Mouse (Mus musculus): ENCODE data around the gene Intu. TPM values are rescaled to one million over a fixed set of nuclear protein-coding genes. Genes with fewer than 3 reads are reported as not detected.

Gene Intu
- polyA plus RNA-seq, 1 experiment: 1.3 TPM

DNA sequence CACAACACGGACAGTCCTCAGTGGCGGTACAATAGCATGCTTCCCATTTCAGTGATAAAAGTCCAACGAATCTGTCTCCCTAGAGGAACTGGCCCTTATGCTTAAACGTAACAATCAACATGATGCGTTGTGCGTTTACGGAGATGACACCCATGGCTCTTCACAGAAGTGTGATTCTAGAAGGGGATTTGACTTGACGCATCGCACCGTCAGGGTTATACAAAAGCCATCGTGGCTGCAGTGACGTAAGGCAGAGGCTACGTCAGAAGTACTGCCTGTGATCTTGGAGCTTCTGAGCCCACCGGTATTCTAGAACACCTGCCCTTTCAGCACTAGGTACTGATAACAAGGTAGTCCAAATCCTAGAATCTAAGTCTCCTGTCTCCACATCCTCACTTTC is 8.2 kb upstream of the Intu start:
- Histone ChIP-seq H3K4me1 (ENCODE audit: control insufficient read depth, insufficient read depth, low read length) (no peaks in the 10 kb centered on the region; the same call in 1 of the 2 replicates), H3K4me3 (replicated peaks; ENCODE audit: control insufficient read depth, low read depth, low read length) (no peak overlapping the region), H3K27ac (ENCODE audit: control insufficient read depth, insufficient read depth, low read depth, low read length, poor library complexity) (no peak overlapping the region)
- 53% methylated on average over 14 of the region's 14 CpGs for WGBS
- no peak for TF ChIP-seq POLR2A (IDR thresholded peaks at IDR 0.05; ENCODE audit: borderline replicate concordance, control insufficient read depth, low read depth, low read length)
- TF ChIP-seq CTCF (IDR thresholded peaks at IDR 0.05; ENCODE audit: control insufficient read depth, insufficient read depth, low read length): no peak

DNA sequence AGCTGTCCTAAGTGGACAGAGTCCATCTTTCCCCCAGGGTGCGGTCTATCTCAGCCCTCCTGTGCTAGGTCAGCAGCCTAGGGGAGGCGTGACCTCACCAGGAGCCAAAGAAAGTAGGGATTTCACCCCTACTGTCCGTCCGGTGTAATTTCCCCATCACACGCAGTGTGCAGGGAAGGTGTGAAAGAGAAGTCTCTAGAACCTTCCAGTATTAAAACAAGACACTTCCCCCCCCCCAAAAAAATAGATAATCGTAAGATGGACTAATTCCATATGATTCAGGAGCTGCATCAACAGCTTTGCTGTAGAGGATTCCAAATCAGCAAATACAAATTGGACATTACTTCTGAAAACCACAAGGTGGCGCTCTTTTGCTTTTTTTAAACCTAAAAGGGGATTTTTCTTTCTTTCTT is 7.7 kb upstream of the Intu start:
- Histone ChIP-seq H3K27ac (ENCODE audit: control insufficient read depth, insufficient read depth, low read depth, low read length, poor library complexity) (no peak overlapping the region), H3K4me3 (replicated peaks; ENCODE audit: control insufficient read depth, low read depth, low read length) (no peak overlapping the region), H3K4me1 (ENCODE audit: control insufficient read depth, insufficient read depth, low read length) (no peaks in the 10 kb centered on the region; the same call in 1 of the 2 replicates)
- TF ChIP-seq POLR2A (IDR thresholded peaks at IDR 0.05; ENCODE audit: borderline replicate concordance, control insufficient read depth, low read depth, low read length) (no peak), CTCF (IDR thresholded peaks at IDR 0.05; ENCODE audit: control insufficient read depth, insufficient read depth, low read length) (no peak)
- WGBS: 14% methylated on average over 7 of the region's 7 CpGs

DNA sequence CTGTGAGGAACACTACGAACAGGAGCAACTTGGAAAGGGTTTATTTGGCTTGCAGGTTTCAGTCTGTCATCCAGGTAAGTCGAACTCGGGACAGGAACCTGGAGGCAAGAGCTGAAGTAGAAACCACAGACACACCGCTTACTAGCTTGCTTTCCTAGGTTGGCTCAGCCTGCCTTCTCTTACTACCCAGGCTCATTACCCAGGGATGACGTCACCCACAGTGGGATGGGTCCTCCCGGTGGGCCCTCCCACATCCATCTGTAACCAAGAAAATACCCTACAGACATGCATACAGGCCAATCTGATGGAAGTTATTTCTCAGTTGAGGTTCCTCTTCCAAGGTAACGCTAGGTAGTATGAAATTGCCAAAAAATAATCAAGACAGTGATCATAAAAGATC is 6.2 kb upstream of the Intu start:
- H3K4me3 ChIP-seq (replicated peaks; ENCODE audit: control insufficient read depth, low read depth, low read length): no peak overlapping the region
- 76% methylated on average over 7 of the region's 7 CpGs for WGBS

DNA sequence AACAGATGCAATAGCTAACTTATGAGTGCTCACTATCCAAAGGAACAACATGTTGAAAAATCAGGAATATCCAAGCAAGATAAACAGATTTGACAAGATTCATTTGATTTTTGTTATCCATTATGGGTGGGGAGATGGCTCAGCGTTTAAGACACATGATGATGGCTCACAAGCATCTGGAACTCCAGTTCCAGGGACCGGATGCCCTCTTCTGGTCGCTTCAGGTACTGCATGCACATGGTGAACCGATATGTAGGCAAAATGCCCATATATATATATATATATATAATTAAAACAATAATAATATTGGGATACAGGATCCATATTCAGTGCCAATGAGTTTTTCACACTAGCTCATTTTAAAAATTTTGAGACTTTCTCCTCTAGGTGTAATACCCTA is 5.7 kb upstream of the Intu start:
- H3K4me3 ChIP-seq (replicated peaks; ENCODE audit: control insufficient read depth, low read depth, low read length): no peak overlapping the region
- H3K27ac ChIP-seq (ENCODE audit: control insufficient read depth, insufficient read depth, low read depth, low read length, poor library complexity): no peak overlapping the region
- TF ChIP-seq CTCF (IDR thresholded peaks at IDR 0.05; ENCODE audit: control insufficient read depth, insufficient read depth, low read length) (peak; percentile 71), POLR2A (IDR thresholded peaks at IDR 0.05; ENCODE audit: borderline replicate concordance, control insufficient read depth, low read depth, low read length) (no peak)
- H3K4me1 ChIP-seq (ENCODE audit: control insufficient read depth, insufficient read depth, low read length): no peaks in the 10 kb centered on the region; the same call in 1 of the 2 replicates
- WGBS: 4% methylated on average over 4 of the region's 4 CpGs

More for the DNA sequence above, 6.2 kb upstream of the Intu start:
- no peaks in the 10 kb centered on the region; the same call in 1 of the 2 replicates for H3K4me1 ChIP-seq (ENCODE audit: control insufficient read depth, insufficient read depth, low read length)
- TF ChIP-seq CTCF (IDR thresholded peaks at IDR 0.05; ENCODE audit: control insufficient read depth, insufficient read depth, low read length): no peak
- no peak for TF ChIP-seq POLR2A (IDR thresholded peaks at IDR 0.05; ENCODE audit: borderline replicate concordance, control insufficient read depth, low read depth, low read length)
- H3K27ac ChIP-seq (ENCODE audit: control insufficient read depth, insufficient read depth, low read depth, low read length, poor library complexity): no peak overlapping the region

DNA sequence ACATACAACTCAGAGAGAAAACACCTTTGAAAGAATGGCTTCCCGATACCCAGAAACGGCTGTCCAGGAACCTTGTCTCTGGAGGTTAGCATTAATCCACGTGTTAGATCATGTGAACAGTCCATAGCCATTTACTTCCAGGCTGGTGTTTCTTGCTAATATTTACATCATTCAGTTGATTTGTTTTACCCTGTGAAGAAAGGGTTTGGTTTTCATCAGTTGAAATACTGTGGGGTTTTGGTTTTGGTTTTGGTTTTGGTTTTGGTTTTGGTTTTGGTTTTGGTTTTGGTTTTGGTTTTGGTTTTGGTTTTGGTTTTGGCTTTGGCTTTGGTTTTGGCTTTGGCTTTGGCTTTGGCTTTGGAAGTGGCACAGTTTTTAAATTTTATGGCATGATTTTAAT is 5.0 kb upstream of the Intu start:
- Histone ChIP-seq H3K27ac (ENCODE audit: control insufficient read depth, insufficient read depth, low read depth, low read length, poor library complexity) (no peak overlapping the region), H3K4me3 (replicated peaks; ENCODE audit: control insufficient read depth, low read depth, low read length) (no peak overlapping the region), H3K4me1 (ENCODE audit: control insufficient read depth, insufficient read depth, low read length) (no peaks in the 10 kb centered on the region; the same call in 1 of the 2 replicates)
- WGBS: 82% methylated on average over 3 of the region's 3 CpGs
- TF ChIP-seq POLR2A (IDR thresholded peaks at IDR 0.05; ENCODE audit: borderline replicate concordance, control insufficient read depth, low read depth, low read length): no peak
- no peak for TF ChIP-seq CTCF (IDR thresholded peaks at IDR 0.05; ENCODE audit: control insufficient read depth, insufficient read depth, low read length)

- H3K27ac ChIP-seq (ENCODE audit: control insufficient read depth, insufficient read depth, low read depth, low read length, poor library complexity): no peak overlapping the region
- no peak for TF ChIP-seq POLR2A (IDR thresholded peaks at IDR 0.05; ENCODE audit: borderline replicate concordance, control insufficient read depth, low read depth, low read length)
- no peak for TF ChIP-seq CTCF (IDR thresholded peaks at IDR 0.05; ENCODE audit: control insufficient read depth, insufficient read depth, low read length)
- no peaks in the 10 kb centered on the region; the same call in 1 of the 2 replicates for H3K4me1 ChIP-seq (ENCODE audit: control insufficient read depth, insufficient read depth, low read length)
- no peak overlapping the region for H3K4me3 ChIP-seq (replicated peaks; ENCODE audit: control insufficient read depth, low read depth, low read length)
- 84% methylated on average over 10 of the region's 10 CpGs for WGBS
Observed at GRCm38 (mm10) chr3:40527218-40527617, 3.9 kb upstream of the Intu start.

DNA sequence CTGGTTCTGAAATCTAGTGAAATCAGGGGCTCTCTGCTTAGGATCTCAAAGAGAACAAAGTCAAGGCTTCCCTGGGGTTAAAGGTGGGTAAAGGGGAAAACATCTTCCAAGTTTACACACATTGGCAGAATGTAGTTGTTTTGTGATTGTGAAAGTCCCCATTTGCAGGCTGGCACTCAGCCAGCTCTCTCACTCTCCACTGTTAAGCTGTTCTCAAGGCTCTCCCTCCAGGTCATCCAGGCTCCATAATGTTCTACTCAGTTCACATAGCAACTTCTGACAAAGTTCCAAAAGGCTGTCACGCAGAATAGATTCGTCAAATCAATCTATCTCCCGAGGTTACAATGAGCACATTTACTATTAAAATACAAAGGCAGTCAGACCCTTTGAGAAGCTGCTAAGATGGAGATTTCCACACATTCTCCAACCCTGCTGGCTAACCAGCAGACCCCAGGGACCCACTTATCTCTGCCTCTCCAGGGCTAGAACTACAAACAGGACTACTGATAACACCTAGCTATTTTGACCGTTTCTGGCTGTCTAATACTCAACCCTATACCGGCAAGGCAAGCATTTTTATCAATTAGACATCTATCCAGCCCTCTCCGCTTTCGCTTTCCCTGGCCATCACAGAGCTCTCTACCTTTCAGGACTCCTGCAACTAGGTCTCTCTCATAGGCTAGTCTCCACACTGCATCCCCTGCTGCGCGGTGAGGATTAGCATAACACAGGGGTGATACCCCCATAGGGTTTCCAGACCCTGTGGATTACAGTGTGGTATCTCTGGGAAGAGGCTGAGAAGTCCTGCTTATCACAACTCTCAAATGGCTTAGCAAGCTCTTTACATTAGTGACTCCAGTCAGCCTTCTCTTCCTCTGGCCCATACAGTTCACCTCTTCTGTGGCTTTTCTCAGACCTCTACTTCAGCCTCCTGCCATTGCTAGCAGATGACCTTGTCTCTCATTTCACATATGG is 2.8 kb upstream of the Intu start:
- H3K27ac ChIP-seq (ENCODE audit: control insufficient read depth, insufficient read depth, low read depth, low read length, poor library complexity): no peak overlapping the region
- TF ChIP-seq POLR2A (IDR thresholded peaks at IDR 0.05; ENCODE audit: borderline replicate concordance, control insufficient read depth, low read depth, low read length) (no peak), CTCF (IDR thresholded peaks at IDR 0.05; ENCODE audit: control insufficient read depth, insufficient read depth, low read length) (no peak)
- 35% methylated on average over 9 of the region's 9 CpGs for WGBS
- no peak overlapping the region for H3K4me3 ChIP-seq (replicated peaks; ENCODE audit: control insufficient read depth, low read depth, low read length)
- H3K4me1 ChIP-seq (ENCODE audit: control insufficient read depth, insufficient read depth, low read length): no peaks in the 10 kb centered on the region; the same call in 1 of the 2 replicates

DNA sequence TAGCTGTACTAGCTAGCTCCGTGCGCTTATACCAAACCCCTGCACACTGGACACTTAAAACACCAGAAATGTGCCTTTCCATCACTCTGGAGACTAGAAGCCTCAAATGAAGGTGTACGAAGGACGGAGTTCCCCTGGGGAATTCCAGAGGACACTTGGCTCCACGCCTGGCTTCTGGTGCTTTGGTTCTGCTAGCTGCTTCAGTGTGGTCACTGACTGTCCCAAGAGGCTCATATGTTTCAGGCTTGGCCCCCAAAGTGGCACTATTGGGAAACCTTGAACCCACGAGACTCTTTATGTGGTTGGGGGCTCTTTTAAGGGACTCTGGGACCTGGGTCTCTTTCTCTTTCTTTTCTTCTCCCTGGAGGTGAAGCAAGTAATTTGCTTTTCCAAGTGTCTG is 2.1 kb upstream of the Intu start:
- Histone ChIP-seq H3K4me1 (ENCODE audit: control insufficient read depth, insufficient read depth, low read length) (no peaks in the 10 kb centered on the region; the same call in 1 of the 2 replicates), H3K4me3 (replicated peaks; ENCODE audit: control insufficient read depth, low read depth, low read length) (no peak overlapping the region), H3K27ac (ENCODE audit: control insufficient read depth, insufficient read depth, low read depth, low read length, poor library complexity) (no peak overlapping the region)
- no peak for TF ChIP-seq POLR2A (IDR thresholded peaks at IDR 0.05; ENCODE audit: borderline replicate concordance, control insufficient read depth, low read depth, low read length)
- no peak for TF ChIP-seq CTCF (IDR thresholded peaks at IDR 0.05; ENCODE audit: control insufficient read depth, insufficient read depth, low read length)
- 70% methylated on average over 6 of the region's 6 CpGs for WGBS

Measured in bone marrow, adult 2 months (tissue).